Mouse (Mus musculus) thymus, postnatal 25 days (tissue): ENCODE results near the gene Gm49361.

ENCODE experiments used
- DNase-seq: peaks from one replicate; pipeline ENCODE4 v3.0.0; 2022

Gene Gm49361

DNA sequence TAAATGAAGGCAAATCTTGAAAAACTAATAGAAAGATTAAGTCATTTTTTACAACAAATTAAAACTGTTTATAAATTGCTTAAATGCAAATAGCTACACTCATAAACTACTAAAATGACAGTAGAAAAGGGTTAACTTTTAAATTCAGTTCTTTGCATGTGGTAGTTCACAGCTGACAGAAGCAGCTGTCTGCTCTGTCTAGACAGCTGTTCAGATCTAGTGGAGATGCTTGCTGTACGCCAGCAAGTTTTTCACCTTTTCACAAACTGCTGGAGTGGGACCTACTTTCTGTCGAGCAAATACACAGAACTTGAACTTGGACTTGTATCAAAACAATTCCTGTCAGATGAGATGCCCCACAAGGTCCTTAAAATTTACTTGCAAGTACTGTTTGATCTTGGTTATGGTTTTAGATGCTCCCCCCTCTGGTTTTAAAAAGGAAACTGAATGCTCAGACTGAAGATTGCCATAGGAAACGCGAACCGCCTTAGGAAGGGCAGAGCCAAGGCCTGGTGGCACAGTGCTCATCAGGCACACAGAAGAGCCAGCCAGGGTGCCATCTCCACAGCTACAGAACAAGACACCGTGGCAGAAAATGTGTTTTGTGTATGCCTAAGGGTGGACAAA, 129.5 kb downstream of the Gm49361 start:
- DNase-seq: peak; percentile 6

- DNase-seq: no peak
These were observed 130.1 kb downstream of the Gm49361 start for GRCm38 (mm10) chr14:57615828-57616227.

- DNase-seq: no peak
These were observed 134.9 kb downstream of the Gm49361 start for GRCm38 (mm10) chr14:57611034-57611433.

- no peak for DNase-seq
These were observed 136.0 kb downstream of the Gm49361 start for GRCm38 (mm10) chr14:57609816-57610329.

- DNase-seq: peak; percentile 10
These were observed 138.4 kb downstream of the Gm49361 start for GRCm38 (mm10) chr14:57607500-57607899.

DNA sequence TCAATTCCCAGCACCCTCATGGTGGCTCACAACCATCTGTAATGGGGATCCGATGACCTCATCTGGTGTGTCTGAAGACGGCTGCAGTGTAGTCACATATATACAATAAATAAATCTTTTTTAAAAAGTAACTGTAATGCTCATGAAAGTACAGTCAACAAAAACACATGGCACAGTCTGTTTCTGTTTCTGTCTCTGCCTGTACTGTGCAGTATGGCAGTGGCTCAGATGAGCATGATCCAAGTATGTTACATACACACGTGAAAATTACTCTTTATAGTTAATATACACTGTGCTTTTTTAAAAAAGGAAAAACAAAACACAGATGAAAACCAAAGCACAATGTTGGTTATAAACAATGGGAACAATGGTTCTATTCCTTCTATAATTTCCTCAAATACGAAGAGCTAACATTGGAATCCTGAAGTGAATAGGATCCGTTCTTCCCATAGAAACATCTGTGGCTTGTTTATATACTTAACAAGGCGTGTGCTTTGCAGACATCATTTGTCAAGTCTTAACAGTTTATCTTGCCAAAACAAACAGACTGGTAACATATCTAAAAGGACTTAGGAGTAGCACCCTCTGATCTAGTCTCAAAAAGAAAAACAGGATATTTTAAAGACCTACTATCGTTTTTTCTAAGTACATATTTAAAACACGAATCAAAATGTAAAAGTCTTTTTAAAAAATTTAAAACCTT, 139.1 kb downstream of the Gm49361 start:
- DNase-seq: no peak

DNA sequence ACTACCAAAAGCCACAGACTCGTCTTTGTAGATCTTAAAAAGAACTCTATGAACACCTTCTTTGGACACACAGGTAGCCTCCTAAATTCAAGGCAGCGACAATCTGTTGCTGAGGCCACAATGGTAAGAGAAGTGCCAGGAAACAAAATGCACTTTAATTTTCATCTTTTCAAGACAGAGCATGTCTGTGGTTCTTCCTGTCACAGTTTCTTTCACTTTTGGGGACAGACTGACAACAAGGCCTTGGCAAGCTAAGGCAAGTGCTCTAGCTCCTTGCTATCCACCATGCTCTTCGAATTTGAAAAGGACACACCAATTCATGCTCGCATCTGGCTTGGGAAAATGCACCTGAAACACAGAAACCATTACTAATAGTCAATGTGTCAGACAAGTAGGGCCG, 152.6 kb downstream of the Gm49361 start:
- no peak for DNase-seq
